Mouse (Mus musculus) megakaryocyte-erythroid progenitor cell, adult 5-6 weeks (primary cell): ENCODE results near the gene Sf3b3. TPM values are rescaled to one million over a fixed set of nuclear protein-coding genes. Genes with fewer than 3 reads are reported as not detected.
A peak's percentile ranks its signal among the peaks of the same experiment; 100 is the strongest.
"Not testable (repeated sequence)": the region's sequence is repeated elsewhere in the genome, so short reads cannot be mapped to it uniquely, and the experiment has no call there.

Experiments used
- ATAC-seq: replicated peaks from 2 replicates; pipeline ENCODE4 v1.8.0; 2016; ENCODE audit warnings: mild to moderate bottlenecking, inconsistent platforms; ENCODE audit not compliant: severe bottlenecking, poor library complexity, low FRiP score, low TSS enrichment
- total RNA-seq, 2 experiments: library from RNA; stranded (forward) in 1 of 2; stranded (reverse) in 1 of 2; fragments of 200-1000, 215-1000 nt in 1 of 2; fragments of >200 nt in 1 of 2; fragmentation: Nextera tagmentation in 1 of 2; gene quantifications; 2 replicates each; pipeline ENCODE4 v1.2.3; 2014 to 2017

Gene Sf3b3
- 171 and 229 TPM in 2 replicates for total RNA-seq (2014; fragmentation: Nextera tagmentation)
- 212 and 223 TPM in 2 replicates for total RNA-seq (2017)

DNA sequence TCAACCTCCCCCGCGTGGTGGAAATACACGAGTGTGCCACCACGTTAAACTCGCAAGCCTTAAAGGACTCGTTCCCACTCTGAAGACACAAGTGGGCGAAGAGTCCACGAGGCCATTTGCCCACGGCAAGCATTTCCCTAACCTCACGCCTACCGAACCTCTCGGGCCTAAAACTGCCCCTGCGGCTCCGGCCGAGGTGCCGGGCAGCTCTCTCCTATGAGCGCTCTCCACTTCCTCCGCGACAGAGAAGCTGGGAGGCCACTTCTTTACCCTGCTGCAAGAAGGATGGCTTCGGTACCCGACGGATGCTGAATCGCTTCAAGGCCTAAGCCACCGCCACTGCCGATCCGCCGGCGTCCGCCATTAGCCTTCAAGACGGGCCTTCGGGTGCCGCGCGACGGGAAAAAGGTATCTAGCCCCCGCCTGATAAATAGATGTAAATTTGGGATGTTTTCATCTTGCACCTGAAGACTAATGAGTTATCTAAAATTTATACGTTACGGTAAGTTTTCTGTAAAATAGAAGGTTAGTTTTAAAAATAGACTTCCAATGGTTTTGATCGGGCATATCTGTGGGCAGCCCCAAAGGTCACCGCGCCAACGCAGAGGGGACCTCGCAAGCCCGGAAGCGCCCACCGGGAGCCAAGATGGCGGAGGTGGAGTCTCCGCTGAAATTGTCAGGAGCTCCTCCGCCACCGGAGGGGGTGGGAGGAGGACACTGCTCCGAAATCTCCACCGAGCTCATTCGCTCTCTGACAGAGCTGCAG, at the start of gene Sf3b3, which contains the start of gene Cog4:
Gene Sf3b3, minus strand, starts transcription at position 383 of the 766 bp plus-strand sequence.
Gene Cog4, plus strand, starts transcription at position 196 of the 766 bp plus-strand sequence.
- peak; percentile 87 for ATAC-seq

DNA sequence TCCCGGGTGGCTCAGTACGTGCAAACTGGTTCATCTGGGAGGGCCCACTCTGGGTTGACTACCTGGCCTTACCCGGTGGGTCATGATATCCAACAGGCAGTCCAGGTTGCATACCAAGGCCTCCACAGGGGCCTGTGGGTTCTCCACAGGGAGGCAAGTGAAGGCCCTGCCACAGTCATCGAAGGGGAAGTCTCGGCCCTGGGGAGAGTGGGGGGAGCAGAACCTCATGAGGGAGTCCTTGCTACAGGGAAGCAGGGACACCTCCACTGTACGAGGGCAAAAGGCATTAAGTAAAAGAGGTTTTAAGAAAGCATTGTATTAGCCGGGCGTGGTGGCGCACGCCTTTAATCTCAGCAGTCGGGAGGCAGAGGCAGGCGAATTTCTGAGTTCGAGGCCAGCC, 49.2 kb upstream of the Sf3b3 start:
- no peak for ATAC-seq

DNA sequence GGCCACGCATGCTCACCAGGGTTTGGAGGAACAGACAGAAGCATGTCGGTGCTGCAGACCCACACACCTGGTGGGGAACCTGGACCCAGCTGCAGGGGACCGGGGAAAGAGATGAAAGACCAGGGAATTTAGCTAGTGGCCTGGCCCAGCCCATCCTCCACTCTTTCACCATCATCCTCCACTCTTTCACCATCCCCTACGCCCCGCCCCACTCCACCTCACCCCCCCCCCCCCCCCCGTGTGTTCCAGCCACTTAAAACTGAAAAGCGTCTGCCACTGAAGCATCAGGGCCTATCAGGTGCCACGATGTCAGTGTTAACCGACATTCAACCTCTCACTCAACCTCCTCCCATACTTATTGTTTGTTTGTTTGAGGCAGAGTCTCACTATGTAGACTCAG, 48.7 kb upstream of the Sf3b3 start:
- no peak for ATAC-seq

DNA sequence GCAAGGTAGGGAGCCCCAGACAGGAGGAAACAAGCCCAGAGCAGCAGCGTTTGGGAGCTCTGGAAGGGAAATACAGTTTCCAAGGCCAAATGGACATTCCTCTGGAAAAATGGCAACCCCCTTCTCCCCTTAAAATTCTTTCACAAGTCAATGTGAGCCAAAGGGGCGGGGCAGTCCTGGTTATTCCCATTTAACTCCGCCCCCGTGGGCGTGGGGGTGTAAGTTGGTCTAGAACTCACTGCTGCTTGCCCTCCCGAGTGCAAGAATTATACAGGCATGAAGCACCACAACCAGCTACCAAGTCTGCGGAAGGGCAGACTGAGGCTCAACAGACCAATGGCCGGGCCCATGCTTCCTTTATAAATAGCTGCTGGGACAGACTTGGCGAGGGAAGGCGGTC, 48.3 kb upstream of the Sf3b3 start:
- no peak for ATAC-seq

DNA sequence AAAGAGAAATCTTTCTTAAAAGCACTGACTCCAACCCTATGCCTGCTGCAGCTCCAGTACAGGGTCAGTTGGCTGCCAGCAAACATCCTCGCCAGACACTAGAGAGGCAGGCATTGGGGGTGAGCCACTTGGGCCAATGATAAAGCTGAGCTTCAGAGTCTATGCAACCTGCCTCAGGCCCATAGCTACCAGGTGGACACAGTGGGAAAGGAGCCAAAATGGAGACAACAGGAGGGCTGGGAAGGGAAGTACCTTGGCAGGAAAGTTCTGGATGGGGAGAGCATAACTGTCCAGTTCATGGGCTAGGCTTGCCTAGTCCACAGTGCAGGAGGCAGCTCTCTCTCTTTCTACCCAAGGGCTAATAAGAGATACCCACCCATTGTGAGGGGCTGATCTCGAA, 46.3 kb upstream of the Sf3b3 start:
- no peak for ATAC-seq

DNA sequence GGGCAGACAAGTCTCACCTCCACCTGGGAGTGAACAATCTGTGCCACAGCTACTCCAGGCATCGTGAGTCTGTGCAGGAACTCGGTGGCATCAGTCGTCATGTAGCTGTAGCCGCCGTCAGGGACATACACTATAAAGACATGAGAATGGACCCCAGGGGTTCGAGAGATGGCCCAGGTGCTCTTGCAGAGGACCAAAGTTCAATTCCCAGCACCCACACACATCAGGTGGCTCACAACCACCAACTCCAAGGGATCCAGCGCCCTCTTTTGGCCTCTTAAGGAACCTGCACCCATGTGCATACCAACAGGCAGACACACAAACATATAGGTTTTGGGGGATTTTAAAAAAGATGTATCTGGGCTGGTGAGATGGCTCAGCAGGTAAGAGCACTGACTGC, 45.5 kb upstream of the Sf3b3 start:
- ATAC-seq = no peak

DNA sequence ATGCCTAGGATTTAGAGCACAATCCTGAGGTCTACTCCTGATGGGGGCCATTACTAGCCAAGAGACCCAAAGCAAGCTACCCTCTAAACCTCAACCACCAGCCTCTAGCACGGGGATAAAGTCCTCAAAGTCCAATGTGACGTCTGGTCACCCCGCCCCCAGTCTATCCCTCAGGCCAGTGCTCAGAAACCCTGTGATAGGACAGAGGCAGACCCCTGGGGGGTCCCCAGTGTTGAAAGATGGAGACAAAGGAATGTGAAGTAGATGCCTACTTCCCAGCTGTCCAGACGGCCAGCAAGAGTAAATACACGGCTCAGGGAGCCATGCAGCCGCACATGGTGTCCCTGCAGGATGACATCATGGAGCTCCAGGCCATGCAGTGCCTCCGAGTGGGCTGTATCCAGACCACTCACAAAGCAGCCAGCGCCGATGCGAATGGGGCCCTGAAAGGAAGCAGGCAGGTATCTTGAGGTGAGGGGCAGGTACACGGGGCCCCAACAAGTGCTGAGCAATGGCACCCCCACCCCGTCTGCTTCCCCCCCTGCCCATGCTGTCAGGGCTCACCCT, 43.4 kb upstream of the Sf3b3 start:
- no peak for ATAC-seq

DNA sequence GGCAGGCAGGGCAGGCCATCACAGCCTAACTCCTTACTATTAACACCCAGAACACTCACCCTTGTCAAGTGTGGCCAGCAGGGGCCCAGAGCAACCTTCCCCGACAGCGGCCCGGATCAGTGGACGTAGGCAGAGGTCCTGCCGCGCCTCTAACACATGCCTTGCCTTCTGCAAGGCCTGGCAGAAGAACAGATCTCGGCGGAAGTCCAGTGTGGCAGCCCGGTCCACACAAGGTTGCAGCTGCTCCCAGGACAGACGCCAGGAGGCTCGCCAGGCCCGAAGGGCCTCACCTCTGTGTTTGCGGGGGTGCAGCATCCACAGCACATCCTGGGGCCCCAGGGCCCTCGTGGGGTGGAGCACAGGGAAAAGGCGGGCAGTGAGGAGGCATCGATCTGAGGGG, 42.3 kb upstream of the Sf3b3 start:
- ATAC-seq = no peak

DNA sequence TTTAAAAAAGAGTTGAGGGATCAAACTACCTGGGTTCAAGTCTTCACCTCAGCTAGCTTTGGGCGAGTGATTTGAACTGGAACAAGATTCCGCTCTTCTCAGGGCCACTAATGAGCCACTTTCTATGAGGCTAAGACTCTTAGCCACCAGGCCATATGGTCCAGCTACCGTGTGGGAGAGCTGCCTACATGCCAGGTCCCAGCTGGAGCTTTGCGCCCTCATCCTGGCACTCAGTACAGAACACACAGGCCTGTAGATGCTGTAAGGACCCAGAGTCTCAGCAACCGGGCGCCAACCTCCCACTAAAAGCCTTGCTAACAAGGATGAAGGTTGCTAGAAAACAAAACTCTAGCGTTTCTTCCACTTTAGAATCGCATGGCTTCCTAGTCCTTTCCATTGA, 41.9 kb upstream of the Sf3b3 start:
- no peak for ATAC-seq

DNA sequence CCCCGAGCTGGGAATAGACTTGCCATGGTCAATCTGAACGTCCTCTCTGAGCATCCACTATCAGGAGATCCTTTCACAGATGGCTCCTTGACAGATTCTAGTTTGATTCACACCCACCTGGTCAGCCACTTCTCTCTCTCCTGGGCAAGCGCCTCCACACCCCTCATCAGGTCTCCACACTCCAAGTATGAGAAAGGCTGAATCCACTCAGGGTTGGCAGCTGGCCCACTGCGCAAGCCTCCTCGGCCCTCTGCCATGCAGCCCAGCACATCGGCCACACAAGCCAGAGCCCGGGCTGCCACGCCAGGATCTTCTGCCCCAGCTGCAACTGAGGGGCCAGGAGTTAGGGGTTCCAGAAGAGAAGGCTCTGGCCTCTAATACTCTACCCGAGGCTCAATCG, 41.0 kb upstream of the Sf3b3 start:
- no peak for ATAC-seq

DNA sequence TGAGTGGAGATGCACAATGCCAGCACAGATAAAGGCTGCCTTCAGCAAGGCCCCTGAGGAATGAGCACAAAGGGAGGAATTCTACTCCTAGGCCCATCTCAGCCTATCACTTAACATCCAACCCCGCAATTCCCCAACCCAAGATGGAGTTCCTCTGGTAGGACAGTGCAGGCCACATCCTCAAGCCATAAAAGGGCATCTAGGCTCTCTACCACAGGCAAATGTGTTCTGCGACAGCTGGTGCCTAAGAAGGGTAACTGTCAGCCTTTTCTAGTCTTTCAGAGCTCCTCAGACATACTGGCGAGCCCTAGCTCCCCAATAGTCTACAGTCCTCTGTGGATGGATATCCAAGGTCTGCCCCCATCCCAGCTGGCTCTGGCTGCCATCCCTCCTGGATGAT, 40.0 kb upstream of the Sf3b3 start:
- no peak for ATAC-seq

DNA sequence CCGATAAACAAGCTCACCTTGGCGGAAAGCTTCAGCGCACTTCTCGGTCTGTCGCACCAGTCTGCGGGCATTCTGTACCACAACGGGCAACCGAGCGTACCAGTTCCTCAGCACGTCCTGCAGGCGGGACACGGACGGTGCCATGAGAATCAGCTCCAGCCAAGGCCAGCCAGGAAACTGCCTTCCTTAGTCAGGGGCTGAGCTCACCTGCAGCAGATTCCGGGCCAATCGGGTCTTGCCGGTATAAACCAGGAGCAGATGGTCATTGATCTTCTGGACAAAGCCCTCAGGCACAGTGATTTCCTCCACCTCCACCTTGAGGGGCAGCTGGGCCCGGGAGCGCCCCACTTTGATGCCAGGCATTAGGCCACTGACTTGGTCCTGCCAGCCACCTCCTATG, 37.2 kb upstream of the Sf3b3 start:
- no peak for ATAC-seq

DNA sequence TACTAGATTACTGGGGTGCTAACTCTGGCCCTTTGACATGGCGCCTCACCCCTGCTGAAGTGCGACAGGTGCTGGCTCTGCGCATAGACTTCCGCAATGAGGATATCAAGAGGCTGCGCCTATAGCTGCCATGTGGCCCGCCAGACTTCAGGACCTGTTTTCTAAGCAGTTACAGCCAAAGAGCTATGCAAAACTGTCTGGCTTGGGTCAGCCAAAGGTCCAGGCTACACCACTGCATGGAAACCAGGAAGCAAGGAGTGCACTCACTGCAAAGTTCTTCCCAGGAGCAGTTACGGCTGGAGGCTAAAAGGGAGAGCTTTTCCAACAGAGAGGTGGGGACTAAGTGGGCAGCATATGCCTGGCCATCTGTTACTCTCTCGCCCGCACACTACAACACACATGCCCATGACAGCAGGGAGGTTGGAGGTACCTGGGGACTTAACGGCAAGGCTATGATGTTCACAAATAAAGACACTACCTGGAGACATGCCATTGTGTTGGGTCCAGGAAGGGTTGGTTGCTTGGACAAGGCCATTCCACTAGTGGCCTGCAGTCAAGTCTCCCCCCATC, 35.2 kb upstream of the Sf3b3 start:
- no peak for ATAC-seq

DNA sequence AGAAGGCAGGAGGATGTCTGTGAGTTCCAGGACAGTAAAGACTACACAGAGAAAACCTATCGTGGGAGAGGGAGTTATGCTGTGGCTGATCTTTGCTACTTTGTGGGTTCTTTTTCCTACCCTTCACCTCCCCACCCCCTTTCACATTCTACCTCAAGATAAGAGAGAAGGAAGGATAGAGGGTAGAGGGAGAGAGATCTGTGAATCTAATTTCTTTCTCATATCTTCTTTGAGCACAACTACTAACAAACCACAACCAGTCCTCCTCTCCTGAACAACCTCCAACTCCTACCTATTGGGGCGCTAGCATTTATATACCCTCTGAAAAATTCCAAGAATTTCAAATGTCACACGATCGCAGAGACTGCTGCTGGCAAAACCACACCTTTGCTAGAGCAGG, 31.3 kb upstream of the Sf3b3 start:
- peak; percentile 90 for ATAC-seq

DNA sequence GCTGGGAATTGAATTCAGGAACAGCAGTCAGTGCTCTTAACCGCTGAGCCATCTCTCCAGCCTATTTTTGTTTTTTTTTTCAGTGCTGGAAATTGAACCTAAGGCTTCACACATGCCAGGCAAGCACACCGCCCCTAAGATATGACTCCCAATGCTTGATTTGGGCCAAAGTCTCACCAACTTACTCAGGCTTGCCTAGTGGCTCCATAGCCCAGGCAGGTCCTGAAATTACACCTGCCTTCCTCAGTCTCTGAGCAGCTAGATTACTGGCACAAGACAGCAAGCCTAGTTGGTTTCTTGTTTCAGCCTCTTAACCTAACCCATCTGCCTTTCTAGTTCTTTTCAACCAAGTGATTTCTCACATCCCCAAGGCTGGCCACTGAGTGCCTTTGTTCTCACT, 23.9 kb upstream of the Sf3b3 start:
- ATAC-seq = no peak

DNA sequence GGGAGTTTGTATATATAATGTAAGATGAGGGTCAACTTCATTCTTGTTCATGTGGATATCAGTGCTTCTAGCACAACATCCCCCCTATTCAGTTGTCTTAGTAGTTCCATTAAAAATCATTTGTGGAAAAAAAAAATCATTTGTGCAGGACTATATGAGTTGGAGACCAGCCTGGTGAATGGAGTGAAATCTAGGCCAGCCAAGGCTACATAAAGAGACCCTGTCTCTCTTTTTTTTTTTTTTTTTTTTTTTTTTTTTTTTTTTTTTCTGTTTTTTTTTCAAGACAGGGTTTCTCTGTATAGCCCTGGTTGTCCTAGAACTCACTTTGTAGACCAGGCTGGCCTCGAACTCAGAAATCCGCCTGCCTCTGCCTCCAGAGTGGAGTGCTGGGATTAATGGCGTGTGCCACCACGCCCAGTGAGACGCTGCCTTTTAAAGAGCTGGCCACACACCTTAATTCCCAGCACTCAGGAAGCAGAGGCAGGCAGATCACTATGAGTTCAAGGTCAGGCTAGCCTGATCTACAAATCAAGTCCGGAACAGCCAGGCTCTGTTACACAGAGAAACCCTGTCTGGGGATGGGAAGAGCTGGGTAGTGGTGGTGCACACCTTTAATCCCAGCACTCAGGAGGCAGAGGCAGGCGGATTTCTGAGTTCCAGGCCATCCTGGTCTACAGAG, 14.9 kb upstream of the Sf3b3 start:
- ATAC-seq = not testable (repeated sequence)

DNA sequence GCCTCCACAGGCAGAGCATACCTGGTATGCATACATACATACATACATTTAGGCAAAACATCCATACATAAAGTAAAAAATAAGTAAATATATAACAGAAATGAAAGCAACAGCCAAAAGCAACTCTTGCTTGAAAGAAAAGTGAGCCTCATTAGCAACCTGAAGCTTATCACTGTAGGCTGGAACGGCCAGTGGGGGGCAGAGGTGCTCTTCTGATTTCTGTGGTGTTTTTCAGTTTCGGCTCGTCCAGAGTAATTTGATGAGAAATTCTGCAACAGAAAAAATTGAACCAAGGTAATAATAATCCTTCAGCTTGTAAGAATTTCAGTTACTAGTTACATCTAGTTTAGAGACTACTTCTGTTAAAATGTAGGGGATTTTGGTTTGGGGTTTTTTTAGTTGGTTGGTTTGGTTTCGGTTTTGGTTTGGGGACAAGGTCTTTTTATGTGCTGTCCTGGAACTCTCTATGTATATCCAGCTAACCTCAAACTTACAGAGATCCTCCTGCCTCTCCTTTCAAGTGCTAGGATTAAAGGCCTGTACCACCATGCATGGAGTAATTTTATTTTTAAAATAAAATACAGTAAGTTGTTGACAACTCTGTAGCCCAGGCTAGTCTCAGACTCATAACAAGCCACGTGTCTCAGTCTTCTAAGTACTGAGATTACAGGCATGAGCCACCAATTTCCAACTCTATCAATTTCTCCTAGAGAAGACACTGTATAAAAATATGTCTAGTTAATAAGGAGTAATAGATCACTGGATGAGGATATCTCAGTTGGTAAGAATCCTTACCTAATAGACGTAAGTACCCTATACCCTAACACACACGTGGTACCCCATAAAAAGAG, 13.3 kb upstream of the Sf3b3 start:
- peak; percentile 78; the same call in 1 of the 2 replicates for ATAC-seq

DNA sequence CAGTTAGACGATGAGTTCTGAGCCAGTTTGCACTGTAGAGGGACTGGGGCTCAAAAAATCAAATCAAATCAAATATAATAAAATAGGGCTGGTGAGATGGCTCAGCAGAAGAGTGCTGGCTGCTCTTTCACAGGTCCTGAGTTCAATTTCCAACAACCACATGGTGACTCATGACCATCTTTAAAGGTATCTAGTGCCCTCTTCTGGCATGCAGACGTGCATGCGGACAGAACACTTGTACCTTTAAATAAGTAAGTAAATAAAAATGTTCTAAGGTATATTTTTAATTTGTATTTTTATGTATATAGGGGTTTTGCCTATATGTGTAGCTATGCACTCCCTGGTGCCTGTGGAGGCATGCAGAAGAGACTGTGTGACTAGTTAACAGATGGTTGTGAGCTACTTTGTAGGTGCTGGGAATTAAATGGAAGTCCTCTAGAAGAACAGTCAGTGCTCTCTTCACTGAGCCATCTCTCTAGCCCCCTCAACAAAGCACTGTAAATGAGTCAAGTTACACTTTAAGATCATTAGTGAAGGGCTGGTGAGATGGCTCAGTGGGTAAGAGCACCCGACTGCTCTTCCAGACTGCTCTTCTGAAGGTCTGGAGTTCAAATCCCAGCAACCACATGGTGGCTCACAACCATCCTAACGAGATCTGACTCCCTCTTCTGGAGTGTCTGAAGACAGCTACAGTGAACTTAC, 10.3 kb upstream of the Sf3b3 start:
- ATAC-seq = 0 out of 2 replicates have a peak, but pooled peaks have one; percentile 41

DNA sequence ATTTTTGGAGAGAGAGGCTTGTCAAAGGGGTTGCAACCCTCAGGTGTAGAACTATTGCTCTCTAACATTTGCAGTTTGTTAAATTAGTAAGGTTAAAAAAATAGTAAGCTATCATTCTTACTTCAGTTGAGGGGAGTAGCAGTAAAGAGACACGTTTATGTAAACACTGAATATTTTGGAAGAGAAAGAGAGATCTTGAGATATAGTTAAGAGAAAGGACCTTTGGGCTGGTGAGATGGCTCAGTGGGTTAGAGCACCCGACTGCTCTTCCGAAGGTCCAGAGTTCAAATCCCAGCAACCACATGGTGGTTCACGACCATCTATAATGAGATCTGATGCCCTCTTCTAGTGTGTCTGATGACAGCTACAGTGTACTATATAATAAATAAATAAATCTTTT, 9.5 kb upstream of the Sf3b3 start:
- not testable (repeated sequence) for ATAC-seq
